Mouse (Mus musculus) urinary bladder, postnatal 36 days (tissue): Measurements from ENCODE around the gene Faim2.

Source experiments
- DNase-seq, 2 experiments: peaks; one replicate each; pipeline ENCODE4 v3.0.0; 2022; ENCODE audit warnings: low spot score in 2 of 2, mixed read lengths in 1 of 2

Gene Faim2

DNA sequence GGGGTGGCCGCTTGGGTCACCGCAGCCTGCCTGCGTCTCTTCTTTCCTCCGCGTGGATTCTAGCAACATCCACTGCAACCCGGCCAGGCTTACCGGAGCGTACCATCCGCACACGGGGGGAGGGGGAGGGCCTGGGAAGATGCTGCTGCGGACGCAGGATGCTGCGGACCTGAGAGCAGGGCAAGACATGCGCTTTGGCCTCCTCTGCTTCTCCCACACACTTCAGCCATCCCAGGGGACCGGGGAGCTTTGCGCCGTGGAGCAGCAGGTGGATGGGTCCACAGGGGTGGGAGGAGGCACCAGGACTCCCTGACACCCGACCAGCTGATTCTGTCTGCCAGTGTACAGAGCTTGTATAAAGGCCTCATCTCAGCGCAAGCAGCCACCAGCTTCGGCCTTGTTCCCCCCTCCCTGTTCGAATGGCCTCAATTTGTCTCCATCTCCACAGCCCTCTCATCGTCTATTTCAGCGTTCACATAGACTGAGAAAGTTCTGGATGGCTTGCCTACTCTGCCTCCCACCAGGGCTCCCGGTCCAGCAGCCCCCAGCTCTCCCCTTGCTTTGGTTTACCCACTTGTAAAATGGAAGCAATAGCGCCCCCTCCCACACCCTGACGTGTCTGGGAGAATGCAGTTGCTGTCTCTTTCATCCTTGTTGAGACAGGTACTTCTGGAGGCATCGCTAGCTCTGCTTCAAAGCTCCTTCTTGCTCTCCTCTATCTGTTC lies at the start of gene Faim2:
TSS of gene Faim2 (minus strand) at position 537 of the 725 bp plus-strand sequence.
- no peak for DNase-seq

DNA sequence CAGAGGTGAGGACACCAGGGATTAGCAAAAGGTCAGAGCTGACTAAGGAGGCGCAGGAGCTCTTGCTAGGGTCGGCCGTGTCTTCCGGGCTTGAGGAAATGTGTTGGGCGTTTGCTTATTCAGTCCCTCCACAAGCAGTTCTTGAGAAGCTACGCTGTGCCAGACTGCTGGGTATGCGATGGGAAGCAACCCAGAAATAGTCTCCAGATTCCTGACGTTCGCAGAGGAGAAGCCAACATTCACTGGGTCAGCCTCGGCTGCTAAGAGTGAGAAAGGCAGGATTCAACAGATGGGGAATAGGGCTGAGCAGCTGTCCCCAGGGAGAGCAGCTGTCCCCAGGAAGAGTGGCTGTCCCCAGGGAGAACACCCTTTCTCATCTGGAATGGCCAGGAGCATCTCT lies 41.2 kb upstream of the Faim2 start:
- DNase-seq: no peak

DNA sequence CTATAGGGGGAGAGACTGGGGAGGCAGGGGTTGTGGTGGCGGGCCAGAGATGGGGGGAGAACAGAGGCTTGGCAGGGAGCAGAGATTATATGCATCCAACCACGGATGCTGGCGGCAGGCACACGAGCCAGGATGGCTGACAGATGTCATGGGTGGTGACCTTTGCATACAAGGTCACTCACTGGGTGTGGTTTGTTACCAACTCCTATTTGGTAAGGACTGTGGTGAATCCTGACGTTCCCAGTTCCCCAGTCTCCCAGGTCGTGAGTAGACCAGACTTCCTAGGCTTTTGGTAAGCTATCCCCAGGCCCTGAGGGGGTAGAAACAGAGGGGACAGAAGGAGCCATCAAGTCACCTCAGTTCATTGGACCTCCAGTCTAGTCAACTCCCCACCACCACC lies 40.7 kb upstream of the Faim2 start:
- no peak for DNase-seq

- DNase-seq: no peak
Observed at GRCm38 (mm10) chr15:99567371-99567770, 39.4 kb upstream of the Faim2 start.

- no peak for DNase-seq
Observed at GRCm38 (mm10) chr15:99560246-99560645, 32.3 kb upstream of the Faim2 start.

- no peak for DNase-seq
Observed at GRCm38 (mm10) chr15:99558947-99559346, 31.0 kb upstream of the Faim2 start.

DNA sequence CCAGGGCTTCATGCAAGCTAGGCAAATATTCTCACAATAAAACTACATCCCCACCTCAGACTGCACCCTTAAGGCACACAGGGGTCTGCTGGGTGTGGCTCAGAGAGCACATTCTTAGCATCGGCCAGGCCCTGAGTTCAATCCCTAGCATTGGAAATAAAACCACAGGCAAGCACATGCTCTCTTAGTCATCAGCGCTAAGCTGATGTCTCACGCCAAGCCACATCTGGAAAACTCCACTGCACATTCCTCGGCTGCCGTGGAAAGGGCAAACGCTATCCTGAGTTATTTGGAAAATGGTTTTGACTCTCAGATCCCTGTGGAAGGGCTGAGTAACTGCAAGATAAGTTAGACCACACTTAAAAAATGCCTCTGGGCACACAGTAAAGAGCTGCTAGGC lies 25.8 kb upstream of the Faim2 start:
- no peak for DNase-seq

DNA sequence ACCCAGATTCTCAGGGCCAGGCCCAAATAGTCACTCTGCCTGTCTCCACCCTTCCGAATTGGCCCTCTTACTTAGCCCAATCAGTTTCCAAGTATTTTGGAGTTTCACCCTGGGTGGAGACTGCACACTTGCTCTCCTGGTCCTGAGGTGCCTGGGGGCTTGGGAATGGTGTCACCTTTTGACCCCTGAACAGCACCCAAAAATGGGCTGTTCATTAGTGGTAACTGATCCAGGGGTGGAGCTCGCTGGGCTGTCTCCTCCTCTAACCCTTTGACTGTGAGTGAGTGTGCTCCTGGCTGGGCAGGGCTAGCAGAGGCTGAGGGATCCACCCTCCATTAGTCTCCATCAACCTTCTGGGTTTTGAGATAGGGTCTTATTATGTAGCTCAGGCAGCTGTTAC lies 21.9 kb upstream of the Faim2 start:
- no peak for DNase-seq

DNA sequence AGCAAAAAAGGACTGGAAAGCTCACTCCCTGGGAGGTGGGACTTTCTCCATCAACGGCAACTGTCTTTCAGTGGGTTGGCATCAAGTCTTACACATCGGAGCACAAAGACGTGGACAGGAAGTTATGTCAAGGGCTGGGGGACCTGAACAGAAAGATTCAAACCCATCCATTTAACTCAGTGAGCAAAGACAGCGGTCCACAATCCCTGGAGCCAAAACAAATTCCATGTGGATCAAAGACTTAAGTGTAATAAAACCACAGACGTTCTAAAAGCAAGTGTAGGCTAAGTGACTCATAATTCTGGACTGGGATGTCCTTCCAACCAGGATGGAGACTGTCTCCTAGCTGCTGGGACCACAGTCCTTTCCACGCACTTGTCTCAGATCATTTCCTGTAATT lies 19.8 kb upstream of the Faim2 start:
- DNase-seq: no peak

GRCm38 (mm10) chr15:99546596-99546995 lies 18.6 kb upstream of the Faim2 start:
- DNase-seq: no peak

DNA sequence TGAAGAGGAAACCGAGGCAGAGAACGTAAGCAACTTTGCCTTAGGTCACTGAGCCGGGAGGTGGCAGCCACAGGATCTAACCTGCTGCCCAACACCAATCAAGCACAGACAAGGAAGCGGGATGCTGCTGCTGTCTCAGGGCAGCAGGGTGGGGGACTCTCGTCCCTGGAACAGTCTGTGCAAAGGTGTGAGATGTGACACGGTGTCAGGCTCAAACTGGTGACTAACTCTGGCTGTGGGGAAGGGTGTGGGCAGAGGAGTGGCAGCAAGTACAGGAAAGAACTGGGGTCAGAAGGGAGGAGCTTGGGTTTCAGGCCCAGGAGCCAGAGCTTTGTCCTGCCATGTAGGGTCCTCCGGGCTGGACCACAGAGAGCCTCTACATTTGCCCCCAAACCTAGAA lies 16.1 kb upstream of the Faim2 start:
- no peak for DNase-seq

- DNase-seq: no peak
Observed at GRCm38 (mm10) chr15:99539891-99540290, 11.9 kb upstream of the Faim2 start.

DNA sequence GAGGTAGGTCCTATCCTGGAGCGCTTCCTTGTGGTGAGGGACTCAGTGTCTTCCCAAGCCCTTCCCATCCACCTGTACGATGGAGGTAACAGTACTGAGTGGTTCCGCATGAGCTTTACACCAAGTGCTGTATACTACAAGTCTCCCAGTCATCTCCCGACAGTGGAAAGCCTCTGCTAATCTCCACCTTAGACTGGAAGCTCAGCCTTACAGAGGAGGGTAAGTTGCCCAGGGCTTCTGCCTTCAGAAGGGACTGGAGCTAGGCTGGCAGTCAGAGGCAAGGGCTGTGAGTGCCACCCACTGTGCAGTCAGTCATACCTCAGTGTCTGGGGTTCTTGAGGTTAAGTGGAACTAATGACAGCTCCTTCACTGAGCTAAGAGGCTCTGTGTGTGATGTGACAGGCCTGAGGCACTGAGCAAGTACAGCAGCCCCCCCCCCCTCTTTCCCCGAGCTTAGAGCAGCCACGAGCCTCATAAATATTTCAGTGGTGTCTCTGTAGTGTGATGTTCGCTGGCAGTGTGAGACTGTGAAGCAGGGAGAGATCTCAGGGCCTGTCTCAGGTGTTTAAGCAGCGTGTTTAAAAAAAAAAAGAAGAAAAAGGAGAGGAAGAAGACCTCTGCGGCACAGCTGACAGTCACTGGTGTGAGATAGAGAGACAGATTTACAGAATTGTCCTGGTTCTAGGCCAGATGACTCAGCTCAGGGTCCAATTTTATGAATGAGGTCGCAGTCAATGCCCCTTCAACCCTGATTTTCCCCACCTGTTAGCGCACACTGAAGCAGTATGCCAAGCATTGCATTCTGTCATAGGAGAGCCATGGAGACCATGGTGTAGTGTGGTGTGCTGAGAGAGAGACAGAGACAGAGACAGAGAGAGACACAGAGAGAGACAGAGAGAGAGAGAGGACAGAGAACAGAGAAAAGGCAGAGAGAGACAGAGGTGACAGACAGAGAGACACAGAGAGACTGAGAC lies 9.2 kb upstream of the Faim2 start:
- DNase-seq: no peak

DNA sequence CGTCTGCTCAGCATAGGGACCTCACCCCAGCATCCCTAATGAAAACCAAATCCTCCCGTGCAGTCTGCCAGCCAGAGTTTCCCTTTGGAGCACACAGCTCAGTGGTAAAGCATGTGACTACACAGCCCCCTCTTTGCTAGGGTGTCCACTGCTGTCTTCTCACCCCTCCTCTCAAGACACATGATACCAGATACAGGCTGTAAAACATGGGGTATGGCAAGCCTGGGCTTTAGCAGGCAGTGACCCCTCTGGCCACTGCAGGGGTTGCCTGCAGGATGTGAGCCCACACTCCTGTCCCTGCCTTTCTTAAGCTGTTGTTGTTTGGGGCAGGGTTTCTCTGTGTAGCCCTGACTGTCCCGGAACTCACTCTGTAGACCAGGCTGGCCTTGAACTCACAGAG lies 4.1 kb upstream of the Faim2 start:
- no peak for DNase-seq

DNA sequence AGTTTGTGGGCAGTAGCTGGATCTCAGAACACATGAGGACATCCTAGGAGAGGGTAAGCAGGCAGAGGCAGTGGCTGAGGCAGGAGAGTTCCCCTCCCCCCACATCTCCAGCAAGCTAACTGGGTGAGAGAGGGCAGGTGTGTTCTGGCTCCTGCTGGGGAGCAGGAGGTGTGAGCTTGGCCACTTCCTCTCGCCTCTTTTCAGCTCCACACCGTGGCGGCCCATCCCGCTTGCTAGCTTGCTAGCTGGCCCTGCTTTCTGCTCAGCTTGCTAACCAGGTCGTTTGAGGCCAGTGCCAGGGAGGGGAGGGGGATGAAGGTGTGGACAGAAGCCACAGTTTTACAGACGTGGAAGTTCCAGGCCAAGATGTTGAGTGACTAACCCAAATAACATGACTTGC lies 3.2 kb upstream of the Faim2 start:
- DNase-seq: no peak

DNA sequence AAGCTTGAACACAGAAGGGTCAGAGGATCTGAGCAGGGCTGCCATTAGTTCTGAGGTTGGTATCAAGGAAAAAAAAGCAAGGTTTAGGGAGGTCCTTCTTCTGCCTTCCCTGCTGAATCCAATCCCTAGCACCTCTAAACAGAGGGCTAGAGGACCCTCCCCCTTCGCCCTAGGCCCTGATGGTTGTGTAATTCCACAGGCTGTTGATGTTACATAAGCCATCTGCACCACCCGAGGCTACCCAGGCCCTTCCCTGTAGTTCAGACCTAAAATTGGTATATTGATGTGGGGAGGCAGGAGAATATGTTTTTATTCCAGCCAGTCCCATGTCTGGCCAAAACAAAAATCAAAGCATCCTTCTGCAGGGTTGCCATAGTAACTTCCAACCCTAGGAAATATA lies 1.3 kb downstream of the Faim2 start:
- DNase-seq: no peak

DNA sequence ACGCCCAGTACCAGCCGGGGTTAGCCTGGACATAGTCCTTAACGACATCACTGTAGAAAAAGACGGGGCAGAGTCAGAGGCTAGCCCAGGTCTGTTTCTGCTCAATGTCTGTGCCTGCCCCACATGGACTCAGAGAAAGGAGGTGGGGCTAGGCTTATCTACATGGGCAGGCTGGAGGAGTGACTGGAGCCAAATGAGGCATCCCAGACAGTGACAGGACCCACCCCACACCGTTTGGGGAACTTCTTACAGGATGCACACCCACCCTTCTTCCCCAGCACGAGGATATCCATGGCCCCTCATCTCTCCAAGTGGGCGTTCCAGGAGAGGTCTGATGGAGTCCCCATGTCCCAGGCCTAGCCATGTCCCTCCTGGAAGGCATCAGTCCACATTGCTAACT lies 7.7 kb downstream of the Faim2 start:
- no peak for DNase-seq

DNA sequence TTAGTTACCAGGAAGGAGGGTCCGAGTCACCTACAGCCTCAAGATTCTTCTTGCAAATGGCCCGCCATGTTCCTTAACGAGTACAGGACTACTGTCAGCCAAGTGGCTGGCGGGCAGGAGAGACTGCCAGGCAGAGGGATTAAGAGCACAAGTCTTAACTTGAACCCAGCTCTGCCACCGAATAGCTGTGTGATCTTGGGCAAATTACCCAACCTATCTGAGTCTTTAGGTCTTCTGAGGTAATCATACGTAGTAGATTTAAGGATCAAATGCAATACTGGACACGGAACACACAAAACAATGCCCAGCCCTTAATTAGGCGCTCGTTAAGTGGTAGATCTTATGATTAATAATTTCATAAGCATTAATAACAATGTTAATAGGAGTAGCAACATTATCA lies 8.3 kb downstream of the Faim2 start:
- no peak for DNase-seq

- DNase-seq: no peak
Observed at GRCm38 (mm10) chr15:99517715-99518114, 10.2 kb downstream of the Faim2 start.

DNA sequence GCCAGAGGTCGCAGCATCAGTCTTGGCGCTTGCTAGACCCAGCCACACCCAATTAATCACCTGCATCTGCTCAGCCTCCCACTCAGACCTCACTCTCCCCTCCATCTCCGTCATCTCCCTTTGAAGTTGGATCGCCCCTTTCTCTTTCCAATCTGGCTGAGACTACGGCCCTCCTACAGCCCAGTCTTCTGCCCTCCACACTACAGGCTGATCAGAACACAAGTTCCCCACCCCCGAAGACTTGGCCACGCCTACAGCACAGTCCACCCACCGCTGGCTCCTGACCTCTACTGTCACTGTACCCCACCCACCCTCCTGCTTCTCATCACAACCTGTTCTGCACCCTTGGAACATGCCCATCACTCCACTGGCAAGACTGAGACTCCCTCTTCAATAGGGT lies 11.2 kb downstream of the Faim2 start:
- DNase-seq: no peak

DNA sequence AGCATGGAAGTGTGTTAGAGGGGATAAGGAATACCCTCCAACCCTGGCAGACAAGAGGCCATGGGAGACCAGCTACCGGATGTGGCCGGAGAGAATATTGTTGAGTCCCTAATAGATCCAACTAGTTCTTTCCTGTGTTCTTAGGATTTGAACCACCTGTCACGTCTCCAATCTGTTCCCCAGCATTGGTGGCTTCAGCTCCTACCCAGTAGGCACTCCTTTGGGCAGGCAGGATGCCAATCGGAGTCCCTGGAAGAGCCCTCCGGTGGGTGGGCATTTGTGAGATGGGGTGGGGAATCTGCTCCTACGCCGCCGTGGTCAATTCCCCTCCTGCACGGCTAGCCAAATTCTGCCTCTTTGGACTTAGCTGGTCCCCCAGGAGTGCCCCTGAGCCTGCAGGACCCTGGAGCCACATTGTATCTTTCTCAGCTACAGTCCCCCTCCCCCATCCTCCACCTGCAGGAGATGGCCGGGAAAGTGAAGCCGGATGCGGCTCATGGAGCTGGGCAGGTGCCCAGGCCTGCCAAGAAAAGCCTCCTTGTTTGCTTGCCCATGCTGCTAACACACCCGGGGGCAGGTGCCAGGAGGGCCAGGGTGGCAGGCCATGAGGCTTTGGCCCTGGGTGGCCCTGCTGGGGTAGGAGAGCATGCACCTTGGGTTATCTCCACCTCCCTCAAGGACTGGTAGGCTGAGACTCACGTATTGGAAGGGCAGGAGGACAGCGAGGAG lies 16.0 kb downstream of the Faim2 start:
- DNase-seq: no peak

- DNase-seq: peak in 1 of 2 experiments; percentile 20
Observed at GRCm38 (mm10) chr15:99510621-99511020, 17.3 kb downstream of the Faim2 start.
